Mouse (Mus musculus): ENCODE data around the gene Adap1. TPM values are rescaled to one million over a fixed set of nuclear protein-coding genes. Genes with fewer than 3 reads are reported as not detected.

Gene Adap1
- polyA plus RNA-seq, 1 experiment: 275 TPM

DNA sequence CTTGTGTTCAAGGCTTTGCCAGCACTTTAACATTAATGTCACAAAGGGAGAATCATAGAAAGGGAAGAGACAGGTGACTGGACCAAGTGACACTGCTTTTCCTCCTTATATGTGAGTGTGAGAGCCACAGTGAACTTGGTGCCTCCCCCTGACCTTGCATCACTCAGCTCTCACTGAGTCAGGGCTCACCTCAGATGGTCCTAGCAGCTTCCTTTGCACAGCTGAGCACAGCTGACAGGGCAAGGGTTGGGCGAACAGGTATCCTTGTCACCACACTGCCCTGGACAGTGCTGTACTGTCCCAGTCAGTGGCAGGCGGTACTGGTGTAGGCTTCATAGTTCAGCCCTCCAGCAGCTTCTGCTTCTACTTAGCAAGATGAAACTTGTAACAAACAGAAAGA lies 97.8 kb downstream of the Adap1 start:
- Histone ChIP-seq H3K27ac (ENCODE audit: insufficient read depth, low read length) (no peak overlapping the region), H3K4me1 (ENCODE audit: control insufficient read depth, insufficient read depth, low read length) (0 out of 2 replicates have a peak, but pooled peaks cover 1% of the 10 kb centered on the region), H3K4me3 (ENCODE audit: insufficient read depth, low read length) (no peak overlapping the region)
- no peak for TF ChIP-seq CTCF (IDR thresholded peaks at IDR 0.05; ENCODE audit: extremely low read depth, insufficient read depth, low read length)
- no peak for TF ChIP-seq POLR2A (IDR thresholded peaks at IDR 0.05; ENCODE audit: extremely low read depth, insufficient read depth, low read length)

DNA sequence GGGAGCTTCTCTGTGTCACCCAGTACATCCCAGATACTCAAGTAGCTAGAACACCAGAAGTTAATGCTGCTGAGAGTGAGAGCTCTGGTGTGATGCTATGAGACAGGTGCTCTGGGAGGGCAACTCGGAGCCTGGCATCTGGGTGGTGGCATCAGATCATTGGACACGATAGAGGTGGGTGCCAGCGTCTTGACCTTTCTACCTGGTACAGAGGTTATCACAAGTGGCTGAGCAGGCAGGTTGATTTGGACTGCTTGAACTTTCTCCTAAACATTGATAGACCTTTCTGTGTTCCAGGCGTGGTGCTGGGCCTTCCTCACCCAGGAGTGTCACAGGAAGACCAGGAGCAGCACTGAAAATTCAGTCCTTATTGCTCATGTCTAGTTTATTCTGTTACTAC lies 98.2 kb downstream of the Adap1 start:
- H3K4me3 ChIP-seq (ENCODE audit: insufficient read depth, low read length): no peak overlapping the region
- H3K4me1 ChIP-seq (ENCODE audit: control insufficient read depth, insufficient read depth, low read length): 0 out of 2 replicates have a peak, but pooled peaks cover 1% of the 10 kb centered on the region
- H3K27ac ChIP-seq (ENCODE audit: insufficient read depth, low read length): no peak overlapping the region
- no peak for TF ChIP-seq POLR2A (IDR thresholded peaks at IDR 0.05; ENCODE audit: extremely low read depth, insufficient read depth, low read length)
- TF ChIP-seq CTCF (IDR thresholded peaks at IDR 0.05; ENCODE audit: extremely low read depth, insufficient read depth, low read length): no peak

DNA sequence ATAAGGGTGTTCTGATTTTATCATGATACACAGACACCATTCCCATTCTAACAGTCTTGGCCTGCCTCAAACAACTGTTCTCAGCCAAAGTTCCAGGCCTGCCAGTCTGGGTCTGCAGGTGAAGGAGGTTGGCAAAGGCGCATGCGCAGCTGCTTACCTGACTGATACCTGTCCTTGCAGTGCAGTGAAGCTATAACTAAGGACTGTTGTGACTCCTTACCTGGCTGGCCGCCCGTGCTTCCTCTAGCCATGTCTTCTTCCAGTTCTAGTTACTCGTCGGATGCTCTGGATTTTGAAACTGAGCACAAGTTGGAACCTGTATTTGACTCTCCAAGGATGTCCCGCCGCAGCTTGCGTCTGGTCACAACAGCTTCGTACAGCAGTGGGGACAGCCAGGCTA lies 102.1 kb downstream of the Adap1 start:
- TF ChIP-seq CTCF (IDR thresholded peaks at IDR 0.05; ENCODE audit: extremely low read depth, insufficient read depth, low read length): no peak
- no peak for TF ChIP-seq POLR2A (IDR thresholded peaks at IDR 0.05; ENCODE audit: extremely low read depth, insufficient read depth, low read length)

More for the DNA sequence above, 102.1 kb downstream of the Adap1 start:
- H3K4me3 ChIP-seq (ENCODE audit: insufficient read depth, low read length): no peak overlapping the region
- H3K27ac ChIP-seq (ENCODE audit: insufficient read depth, low read length): no peak overlapping the region
- 0 out of 2 replicates have a peak, but pooled peaks cover 1% of the 10 kb centered on the region for H3K4me1 ChIP-seq (ENCODE audit: control insufficient read depth, insufficient read depth, low read length)

Other genes starting within 250 kb of the Adap1 start
- 862 and 899 TPM in 2 replicates for gene Prkar1b, start 175.6 kb downstream of the Adap1 start, polyA plus RNA-seq (2012; rRNA removed)
- gene Dnaaf5, start 175.4 kb downstream of the Adap1 start, polyA plus RNA-seq (2012; rRNA removed): 5.8 and 6.7 TPM in 2 replicates
- 115 and 128 TPM in 2 replicates for gene Sun1, start 125.0 kb downstream of the Adap1 start, polyA plus RNA-seq (2012; rRNA removed)
- gene Get4, start 73.3 kb downstream of the Adap1 start, polyA plus RNA-seq (2012; rRNA removed): 82.6 and 89.5 TPM in 2 replicates
- gene Cox19, start 25.8 kb upstream of the Adap1 start, polyA plus RNA-seq (2012; rRNA removed): 90.2 and 92.7 TPM in 2 replicates
- gene Cyp2w1, start 27.0 kb upstream of the Adap1 start, polyA plus RNA-seq (2012; rRNA removed): not detected in 2 replicates
- gene Gpr146, start 52.1 kb upstream of the Adap1 start, polyA plus RNA-seq (2012; rRNA removed): 15.3 and 16.3 TPM in 2 replicates
- 0.44 TPM in 2 replicates for gene C130050O18Rik, start 79.7 kb upstream of the Adap1 start, polyA plus RNA-seq (2012; rRNA removed)
- gene Gper1, start 97.5 kb upstream of the Adap1 start, polyA plus RNA-seq (2012; rRNA removed): 4.7 and 4.8 TPM in 2 replicates
- 12.9 and 15.4 TPM in 2 replicates for gene 3110082I17Rik, start 134.9 kb upstream of the Adap1 start, polyA plus RNA-seq (2012; rRNA removed)
- 52.5 and 55.4 TPM in 2 replicates for gene Zfand2a, start 158.9 kb upstream of the Adap1 start, polyA plus RNA-seq (2012; rRNA removed)
- gene Uncx, start 217.9 kb upstream of the Adap1 start, polyA plus RNA-seq (2012; rRNA removed): not detected in 2 replicates